Mouse (Mus musculus) common myeloid progenitor, adult 5-6 weeks (primary cell): Measurements from ENCODE around the gene Prokr2. TPM values are rescaled to one million over a fixed set of nuclear protein-coding genes. Genes with fewer than 3 reads are reported as not detected.

ENCODE experiments used
- ATAC-seq: replicated peaks from 2 replicates; pipeline ENCODE4 v1.8.0; 2016; ENCODE audit warnings: low read depth, mild to moderate bottlenecking, moderate TSS enrichment, inconsistent platforms; ENCODE audit not compliant: poor library complexity, severe bottlenecking
- total RNA-seq: library from RNA; stranded (forward); fragments of 200-1000, 187-1606 nt; gene quantifications from 2 replicates; pipeline ENCODE4 v1.2.3, GENCODE M21; 2017

The Prokr2 gene
- not detected in 2 replicates for total RNA-seq

DNA sequence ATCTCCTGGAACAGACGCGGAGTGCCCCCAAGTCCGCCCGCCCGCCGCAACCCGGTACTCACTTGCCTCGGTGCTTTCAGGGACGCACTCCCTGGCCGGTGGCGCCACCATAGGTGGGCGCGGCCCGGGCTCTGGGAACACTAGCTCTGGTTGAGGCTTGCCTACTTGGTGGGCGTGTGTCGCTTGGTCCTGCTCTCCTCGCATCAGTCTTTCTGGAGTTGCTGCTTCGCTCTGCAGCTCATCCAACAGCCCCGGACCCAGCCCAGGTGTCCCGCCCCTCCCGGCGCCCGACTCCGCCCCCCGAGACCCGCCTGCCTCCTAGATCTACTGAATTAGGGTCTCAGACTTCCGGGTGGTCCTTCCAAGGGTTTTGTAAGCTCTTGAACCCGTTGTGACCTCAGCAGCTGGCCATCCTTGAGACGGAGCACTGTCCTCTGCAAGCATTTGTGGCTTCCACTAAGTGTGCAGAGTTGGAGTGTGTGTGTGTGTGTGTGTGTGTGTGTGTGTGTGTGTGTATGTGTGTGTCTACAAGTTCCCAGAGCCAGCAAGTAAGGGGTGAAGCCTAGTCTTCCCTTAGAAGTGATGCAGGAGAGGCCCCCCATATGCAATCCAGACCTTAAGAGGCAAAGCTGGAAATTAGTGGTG lies at the start of gene Prokr2:
Prokr2 (minus strand) TSS at position 254 of the 645 bp plus-strand sequence.
- ATAC-seq: peak; percentile 42

GRCm38 (mm10) chr2:132427160-132427941 lies 42.1 kb upstream of the Prokr2 start:
- ATAC-seq: no peak

DNA sequence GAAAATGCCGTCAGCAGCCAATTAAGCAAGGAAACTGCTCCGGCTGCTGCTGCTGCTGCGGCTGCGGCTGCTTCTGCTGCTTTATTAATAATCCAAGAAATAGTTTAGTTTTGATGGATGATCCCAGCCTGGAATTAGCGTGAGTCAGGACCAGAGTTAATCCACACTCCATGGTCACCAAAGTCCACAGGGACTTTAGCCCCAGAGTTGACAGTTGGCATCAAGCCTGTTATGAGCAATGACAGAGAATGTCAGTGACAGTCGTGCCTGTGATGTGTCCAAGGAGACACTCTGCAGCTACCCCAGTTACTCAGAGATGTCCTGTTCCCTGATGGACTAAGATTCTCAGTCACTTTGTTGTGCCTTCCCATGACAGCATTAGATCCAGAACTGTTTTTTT lies 40.3 kb upstream of the Prokr2 start:
- ATAC-seq: no peak

GRCm38 (mm10) chr2:132423411-132424047 lies 38.3 kb upstream of the Prokr2 start:
- no peak for ATAC-seq

DNA sequence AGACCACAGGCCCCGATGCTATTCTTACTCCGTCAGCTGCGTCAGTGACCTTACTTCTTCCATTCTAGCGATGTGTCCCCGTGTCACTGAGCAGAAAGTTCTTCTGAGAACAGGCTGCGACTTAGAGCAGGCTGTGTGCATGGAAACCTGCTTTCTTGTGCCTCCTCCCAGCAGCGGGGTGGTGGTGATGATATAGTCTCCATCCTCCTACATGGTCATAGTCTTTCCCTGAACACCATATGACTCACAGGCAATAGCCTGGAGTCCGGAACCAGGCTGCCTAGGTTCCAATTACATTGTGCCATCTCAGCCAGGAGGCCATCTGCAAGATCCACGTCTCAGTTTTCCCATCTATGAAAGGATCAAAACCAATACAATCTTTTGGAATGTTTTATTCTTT lies 37.6 kb upstream of the Prokr2 start:
- no peak for ATAC-seq

GRCm38 (mm10) chr2:132418414-132418813 lies 33.2 kb upstream of the Prokr2 start:
- ATAC-seq: no peak

DNA sequence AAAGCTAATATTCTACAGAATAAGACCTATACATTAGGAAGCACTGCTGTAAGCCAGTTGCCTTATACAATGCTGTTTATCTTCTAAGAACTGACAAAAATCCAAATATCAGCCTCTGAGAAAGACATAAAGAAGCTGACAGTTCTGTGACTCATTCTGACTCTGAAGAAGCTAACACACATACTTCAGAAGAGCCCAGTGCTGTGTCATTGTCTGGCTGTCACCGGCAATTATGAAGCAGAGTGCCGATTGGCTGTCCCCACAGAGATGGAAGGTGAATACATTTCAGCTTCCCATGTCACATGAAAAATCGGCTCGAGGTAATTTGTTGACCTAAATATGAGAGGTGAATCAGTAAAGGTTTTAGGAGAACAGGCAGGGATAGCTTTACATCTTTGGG lies 24.9 kb upstream of the Prokr2 start:
- ATAC-seq: no peak

GRCm38 (mm10) chr2:132398136-132398535 lies 12.9 kb upstream of the Prokr2 start:
- ATAC-seq: no peak

GRCm38 (mm10) chr2:132395753-132396152 lies 10.5 kb upstream of the Prokr2 start:
- no peak for ATAC-seq

- no peak for ATAC-seq
These were observed 5.4 kb upstream of the Prokr2 start for GRCm38 (mm10) chr2:132390607-132391160.

GRCm38 (mm10) chr2:132389562-132389961 lies 4.3 kb upstream of the Prokr2 start:
- no peak; the same call in 1 of the 2 replicates for ATAC-seq

DNA sequence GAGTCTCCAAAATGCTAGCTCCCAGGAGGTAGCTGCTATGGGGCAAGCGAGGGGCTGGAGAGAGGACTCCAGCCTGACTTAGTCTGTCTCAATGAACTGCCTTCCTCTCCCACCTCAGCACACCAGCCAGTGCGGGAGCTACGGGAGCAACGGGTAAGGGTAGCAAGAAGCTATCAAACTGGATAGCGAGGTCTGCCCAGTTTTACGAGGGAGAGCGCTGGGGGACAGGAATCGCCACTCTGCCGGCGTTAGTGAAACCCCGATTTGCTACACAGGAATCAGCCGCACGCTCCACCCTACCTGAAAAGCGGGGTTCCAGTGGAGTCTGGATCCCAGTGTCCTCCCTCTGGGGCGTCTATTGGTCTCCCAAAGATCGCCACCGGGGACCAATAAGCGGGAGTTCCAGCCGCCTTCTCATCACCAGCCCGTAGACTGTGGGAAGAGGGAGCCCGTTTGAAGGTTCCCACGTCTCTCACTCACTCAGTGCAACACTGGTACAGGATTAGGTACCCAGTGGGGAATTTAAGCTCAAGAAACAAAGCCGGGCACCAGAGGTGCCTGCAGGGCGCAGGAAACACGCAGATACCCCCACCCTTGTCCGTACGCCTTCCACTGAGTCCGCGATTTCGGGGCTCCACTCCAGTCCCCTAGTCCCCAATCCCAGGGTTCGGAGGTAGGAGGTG lies 595 bp downstream of the Prokr2 start:
- ATAC-seq: peak; percentile 19; the same call in 1 of the 2 replicates

DNA sequence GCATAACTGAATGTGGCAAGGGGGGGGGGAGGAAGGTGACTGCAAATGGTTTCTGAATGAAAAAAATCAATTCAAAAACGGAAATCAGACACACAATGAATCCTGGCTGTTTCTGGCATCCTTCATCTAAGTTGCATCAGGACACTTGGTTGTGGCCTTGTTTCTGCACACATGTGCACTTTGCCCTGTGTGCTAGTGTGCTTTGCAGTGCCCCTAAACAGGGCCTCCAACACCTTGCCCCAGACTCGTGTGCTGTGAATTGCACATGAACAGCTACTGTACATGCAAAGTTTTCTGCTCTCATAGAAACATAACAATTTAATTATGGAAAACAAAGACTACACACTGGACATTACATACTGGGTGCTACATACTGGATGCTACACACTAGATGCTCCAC lies 2.9 kb downstream of the Prokr2 start:
- no peak for ATAC-seq

DNA sequence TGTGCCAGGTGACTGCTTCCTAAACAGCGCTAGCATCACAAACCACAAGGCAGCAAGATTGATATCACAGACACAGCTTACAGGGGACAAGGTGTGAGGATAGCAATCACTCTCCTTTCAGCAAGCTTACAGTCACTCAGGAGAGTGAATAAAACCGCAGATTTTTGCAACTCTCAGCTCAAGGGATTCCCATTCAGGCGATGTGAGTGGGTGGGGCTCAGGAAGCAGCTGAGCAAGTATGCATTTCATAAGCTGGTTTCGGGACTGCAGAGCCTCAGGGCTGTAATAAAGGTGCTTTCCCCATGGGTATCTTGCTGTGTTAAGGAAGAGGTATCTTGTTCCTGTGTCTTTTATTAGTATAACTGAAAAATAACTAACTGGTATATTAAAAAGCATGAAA lies 5.6 kb downstream of the Prokr2 start:
- peak; percentile 42; the same call in 1 of the 2 replicates for ATAC-seq

GRCm38 (mm10) chr2:132378602-132379150 lies 6.6 kb downstream of the Prokr2 start:
- no peak for ATAC-seq

DNA sequence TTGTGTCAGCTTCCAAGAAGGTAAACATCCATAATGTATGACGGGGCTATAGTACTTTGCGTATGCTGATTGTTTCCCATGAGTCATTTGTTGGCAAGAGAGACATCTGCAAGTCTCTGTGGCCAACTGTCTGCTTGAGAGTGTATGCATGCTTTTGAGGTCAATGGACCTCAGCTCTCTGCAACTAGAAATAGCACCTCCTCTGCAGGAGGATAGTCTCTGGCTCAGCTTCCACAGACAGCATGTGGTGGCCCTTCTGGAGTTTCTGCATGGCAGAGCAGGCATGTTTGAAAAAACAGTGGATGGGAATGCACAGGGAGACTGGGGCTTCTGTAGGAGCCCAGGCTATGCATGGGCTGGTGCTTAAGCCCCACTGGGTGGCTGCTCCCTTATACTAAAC lies 7.8 kb downstream of the Prokr2 start:
- ATAC-seq: no peak

GRCm38 (mm10) chr2:132375721-132376120 lies 9.5 kb downstream of the Prokr2 start:
- ATAC-seq: no peak

DNA sequence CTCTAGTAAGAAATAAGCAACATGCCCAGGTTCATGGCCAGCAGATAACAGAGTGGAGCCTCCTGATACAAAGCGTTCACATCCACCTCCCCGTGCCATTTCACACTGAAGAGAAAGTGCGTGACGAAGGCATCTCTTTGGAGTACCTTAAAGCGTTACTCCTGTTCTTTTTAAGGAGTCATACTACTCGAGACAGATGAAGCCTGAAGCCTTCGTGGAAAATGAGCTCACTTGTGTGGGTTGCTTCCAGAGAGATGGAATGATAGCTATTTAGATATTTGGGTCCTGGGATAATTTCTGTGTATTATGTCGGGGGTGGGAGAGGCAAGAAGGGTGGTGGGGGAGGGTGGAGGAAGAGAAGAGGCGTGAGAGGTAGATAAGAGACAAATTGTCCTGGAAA lies 10.1 kb downstream of the Prokr2 start:
- ATAC-seq: no peak

DNA sequence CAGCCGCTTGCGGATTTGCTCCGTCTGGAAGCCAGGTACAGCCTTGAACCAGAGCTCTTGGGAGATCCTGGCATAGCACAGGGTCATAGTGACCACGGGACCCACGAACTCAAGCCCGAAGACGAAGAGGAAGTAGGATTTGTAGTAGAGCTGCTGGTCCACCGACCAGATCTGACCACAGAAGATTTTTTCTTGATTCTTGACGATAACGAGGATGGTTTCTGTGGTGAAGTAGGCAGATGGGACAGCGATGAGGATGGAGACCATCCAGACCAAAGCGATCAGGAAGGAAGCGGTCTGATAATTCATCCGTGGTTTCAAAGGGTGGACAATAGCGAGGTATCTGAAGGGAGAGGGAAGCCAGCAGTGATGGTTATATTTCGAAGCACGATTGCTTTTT lies 11.5 kb downstream of the Prokr2 start:
- ATAC-seq: peak; percentile 74

- ATAC-seq: peak; percentile 81
These were observed 16.8 kb downstream of the Prokr2 start for GRCm38 (mm10) chr2:132368433-132368832.
